Mouse (Mus musculus) G1E-ER4 (cell line): ENCODE results near the gene Gm20481. TPM values are rescaled to one million over a fixed set of nuclear protein-coding genes. Genes with fewer than 3 reads are reported as not detected.
"Not testable (repeated sequence)": the region's sequence is repeated elsewhere in the genome, so short reads cannot be mapped to it uniquely, and the experiment has no call there.

Experiments
- GATA1 ChIP-seq: IDR thresholded peaks from one replicate; pipeline ENCODE4 v1.8.0; 2012; ENCODE audit warnings: low read length, inconsistent platforms
- polyA plus RNA-seq: library from polyadenylated mRNA; stranded (reverse); fragments of >175 nt; gene quantifications from 2 replicates; pipeline ENCODE4 v1.2.3, GENCODE M21; 2012

The Gm20481 gene
- polyA plus RNA-seq, 1 experiment = 0.12 TPM

- TF ChIP-seq GATA1 = no peak
These were observed 22.1 kb upstream of the Gm20481 start for GRCm38 (mm10) chr17:34947606-34948005.

- TF ChIP-seq GATA1 = no peak
These were observed 20.2 kb upstream of the Gm20481 start for GRCm38 (mm10) chr17:34949553-34949969.

DNA sequence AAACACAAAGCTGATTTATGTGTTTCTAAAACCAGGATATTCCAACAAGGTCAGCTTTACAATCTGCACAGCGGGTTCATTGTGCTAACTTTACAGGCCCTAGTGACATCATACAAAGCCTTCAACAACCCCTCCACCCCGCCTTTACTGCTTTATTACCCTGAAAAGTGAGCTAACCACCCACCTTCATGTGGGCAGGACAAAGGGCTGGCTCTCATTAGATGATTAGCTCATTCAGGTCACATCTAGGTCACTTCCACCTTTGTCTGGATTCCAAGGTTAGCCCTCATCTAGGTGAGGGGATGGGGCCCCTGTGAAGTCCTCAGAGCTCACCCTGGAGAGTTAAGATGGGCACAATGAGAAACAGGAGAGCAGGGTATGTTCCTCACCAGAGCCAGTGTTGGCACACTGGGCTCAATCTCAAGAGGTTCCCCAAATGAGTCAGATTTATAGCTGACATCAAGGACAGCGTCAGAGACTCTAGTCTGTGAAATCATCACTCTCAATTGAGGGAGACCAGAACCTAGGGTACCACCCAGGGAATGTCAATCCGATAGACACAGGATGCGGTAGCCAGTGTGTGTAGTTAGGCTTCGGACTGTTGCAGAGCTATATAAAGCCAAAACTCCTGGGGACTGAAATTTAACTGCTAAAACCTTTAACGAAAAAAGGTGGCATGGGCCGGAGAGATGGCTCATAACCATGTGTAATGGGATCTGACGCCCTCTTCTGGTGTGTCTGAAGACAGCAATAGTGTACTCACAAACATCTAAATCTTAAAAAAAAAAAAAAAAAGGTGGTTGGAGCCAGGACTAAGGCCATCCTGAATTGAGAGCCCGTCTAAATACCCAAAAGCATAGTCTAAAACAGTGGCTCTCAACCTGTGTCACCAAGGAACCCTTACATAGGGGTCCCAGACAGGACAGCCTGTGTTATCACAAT, 18.9 kb upstream of the Gm20481 start:
- no peak for TF ChIP-seq GATA1

GRCm38 (mm10) chr17:34951636-34952377, 17.9 kb upstream of the Gm20481 start:
- TF ChIP-seq GATA1 = no peak

DNA sequence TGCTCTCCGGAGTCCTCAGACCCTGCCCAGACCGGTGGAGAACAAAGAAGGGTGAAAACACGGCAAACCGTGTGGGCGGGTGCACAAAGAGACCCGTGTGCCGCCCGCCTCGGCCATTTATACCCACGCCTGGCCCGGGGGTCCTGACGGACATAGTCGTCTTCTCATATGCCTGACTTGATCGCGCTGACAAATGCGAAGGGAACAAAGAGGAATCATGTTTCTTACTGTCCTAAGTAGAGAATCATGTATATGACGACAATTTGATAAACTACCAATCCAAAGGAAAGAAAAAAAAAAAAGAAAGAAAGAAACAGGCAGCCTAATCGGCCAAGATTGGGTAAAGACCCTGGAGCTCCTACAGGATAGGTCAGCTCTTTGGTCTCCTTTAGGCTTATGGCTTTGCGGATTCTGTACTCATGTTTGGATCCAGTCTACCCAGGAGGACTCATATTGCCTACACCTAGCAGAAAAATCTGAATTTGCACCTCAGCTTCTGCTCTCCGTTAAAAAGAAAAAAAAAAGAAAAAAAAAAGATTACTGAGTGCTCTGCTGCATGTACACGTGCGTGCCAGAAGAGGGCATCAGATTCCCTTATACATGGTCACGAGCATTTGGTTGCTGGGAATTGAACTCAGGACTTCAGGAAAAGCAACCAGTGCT, 17.2 kb upstream of the Gm20481 start:
- TF ChIP-seq GATA1 = no peak

- no peak for TF ChIP-seq GATA1
These were observed 16.5 kb upstream of the Gm20481 start for GRCm38 (mm10) chr17:34953258-34953657.

DNA sequence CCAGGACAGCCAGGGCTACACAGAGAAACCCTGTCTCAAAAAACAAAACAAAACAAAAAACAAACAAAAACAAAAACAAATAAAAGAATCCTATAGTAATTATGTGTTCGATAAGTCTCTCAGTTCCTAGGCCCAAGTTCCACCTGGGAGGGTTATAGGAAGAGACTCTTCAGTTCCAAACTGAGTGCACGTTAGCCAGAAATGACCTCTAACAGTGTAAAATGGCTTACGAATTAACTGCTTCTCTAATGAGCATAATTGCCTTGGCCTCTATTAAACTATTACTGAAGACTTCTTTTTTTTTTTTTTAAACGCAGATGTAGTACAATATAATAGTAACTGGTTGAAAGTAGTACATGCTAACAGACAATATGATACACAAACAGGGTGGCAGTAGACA, 15.8 kb upstream of the Gm20481 start:
- TF ChIP-seq GATA1 = no peak

DNA sequence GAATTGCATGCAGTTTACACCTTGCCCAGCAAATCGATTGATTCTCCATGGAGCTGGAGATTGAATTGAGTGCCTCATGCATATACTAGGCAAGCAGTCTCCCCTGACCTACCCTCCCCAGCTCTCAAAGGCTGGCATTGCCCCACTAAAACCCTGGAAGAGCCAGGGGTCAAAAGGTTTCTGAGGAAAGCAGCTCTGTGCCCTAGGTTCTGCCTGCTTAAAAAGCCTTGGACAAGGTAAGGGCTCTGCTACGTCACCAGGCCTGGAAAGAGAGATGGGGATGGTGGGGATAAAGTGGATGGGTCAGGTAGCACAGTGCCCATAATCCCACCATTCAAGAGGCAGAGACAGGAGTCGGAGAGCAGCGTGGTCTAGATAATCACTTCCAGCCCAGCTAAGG, 14.9 kb upstream of the Gm20481 start:
- no peak for TF ChIP-seq GATA1

- TF ChIP-seq GATA1 = no peak
These were observed 13.8 kb upstream of the Gm20481 start for GRCm38 (mm10) chr17:34955884-34956283.

DNA sequence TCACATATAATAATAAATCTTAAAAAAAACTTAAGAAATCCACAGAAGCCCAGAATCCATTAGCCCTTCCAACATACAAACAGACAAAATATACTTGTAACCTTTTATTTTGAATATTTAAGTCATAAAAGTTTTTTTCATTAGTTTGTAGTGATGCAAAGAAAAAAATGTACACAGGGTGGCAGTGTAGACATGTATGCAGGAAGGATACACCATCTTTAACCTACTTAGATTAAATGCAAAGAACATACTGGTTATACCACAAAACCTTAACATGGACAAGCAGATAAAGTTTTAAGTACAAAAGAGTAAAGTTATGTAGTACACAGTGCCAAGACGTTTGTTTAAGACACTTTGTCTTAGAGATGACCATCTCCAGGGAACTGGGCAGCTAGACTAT, 13.4 kb upstream of the Gm20481 start:
- TF ChIP-seq GATA1 = no peak

- TF ChIP-seq GATA1 = not testable (repeated sequence)
These were observed 10.5 kb upstream of the Gm20481 start, which contains the start of gene Hspa1b for GRCm38 (mm10) chr17:34959130-34959778. Gene Hspa1b (minus strand): TSS chr17:34959238.

DNA sequence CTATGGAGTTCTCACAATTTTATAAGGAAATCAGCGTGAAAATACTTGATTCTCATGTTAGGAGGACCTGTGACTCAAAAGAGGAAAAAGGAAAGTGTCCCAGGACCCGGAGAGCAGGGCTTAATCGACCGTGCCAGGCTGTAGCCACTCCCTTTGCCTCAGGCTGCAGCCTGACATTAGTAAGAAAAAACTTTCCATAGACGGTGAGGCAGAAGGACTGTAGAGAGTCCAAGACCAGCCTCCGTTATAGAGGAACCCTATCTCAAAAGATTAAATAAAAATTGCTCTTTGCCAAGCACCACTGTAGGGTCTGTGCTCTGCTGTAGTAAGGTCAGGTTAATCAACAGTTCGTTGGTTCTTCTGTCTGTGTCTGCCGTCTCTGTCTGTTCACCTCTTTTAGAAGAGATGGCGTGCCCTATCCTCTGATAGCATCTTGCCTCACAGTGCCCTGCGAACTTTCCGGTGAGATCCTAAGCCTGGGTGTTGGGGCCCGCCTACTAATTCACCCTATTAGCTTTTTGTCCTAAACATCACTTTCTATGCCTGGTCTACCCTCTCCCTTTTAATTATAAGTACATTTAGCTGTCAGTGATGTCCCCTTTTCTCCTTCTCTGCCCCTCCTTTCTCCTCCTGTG, 9.7 kb upstream of the Gm20481 start:
- TF ChIP-seq GATA1 = no peak

- TF ChIP-seq GATA1 = no peak
These were observed 8.8 kb upstream of the Gm20481 start for GRCm38 (mm10) chr17:34960702-34961493.

- TF ChIP-seq GATA1 = no peak
These were observed 7.6 kb upstream of the Gm20481 start for GRCm38 (mm10) chr17:34962125-34962524.
